1 mouse cellular context compared by ENCODE assay signal in the genomic region with DNA sequence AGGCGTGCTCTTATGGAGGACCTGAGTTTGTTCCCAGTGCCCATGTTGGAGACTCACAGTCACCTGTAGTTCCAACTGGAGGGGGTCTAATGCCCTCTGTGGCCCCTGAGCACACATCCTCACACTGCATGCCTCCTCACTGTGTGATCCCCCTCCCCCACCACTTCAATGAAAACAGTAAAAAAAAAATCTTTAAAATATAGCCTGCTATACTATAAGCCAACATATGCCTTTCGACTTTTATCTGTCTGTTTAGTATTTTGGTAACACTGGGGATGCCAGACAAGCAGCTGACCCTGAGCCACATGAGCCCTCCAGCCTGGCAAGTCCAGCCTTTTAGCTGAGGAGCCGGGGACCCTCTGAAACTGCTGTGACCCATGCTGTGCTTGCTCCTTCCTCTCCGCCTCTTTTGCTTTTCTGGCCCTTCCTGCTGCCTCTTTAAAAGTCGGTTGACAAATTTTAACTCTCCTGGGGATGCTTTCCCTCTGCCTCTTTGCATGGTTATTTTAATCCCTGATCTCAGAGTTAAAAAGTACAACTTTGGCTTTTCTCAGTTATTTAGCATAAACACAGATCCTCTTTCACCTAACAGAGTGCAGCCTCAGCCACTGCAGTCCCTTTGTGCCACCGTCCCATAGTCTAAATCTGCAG.
TF ChIP-seq lines count a peak whose summit lies in the region.

No protein-coding gene starts in this region.

TF ChIP-seq in CH12.LX, 34 proteins besides CTCF, POLR2A, EP300 and RAD21 (continued from another document):
- TF ChIP-seq TBP (conservative IDR thresholded peaks at IDR 0.05; ENCODE audit: low read depth, low read length) (peak; percentile 87; the same call in 1 of the 2 replicates), USF1 (IDR thresholded peaks at IDR 0.05; ENCODE audit: low read depth, low read length) (no peak), ZKSCAN1 (IDR thresholded peaks at IDR 0.05; ENCODE audit: borderline replicate concordance, low read depth, low read length) (no peak), KAT2A (IDR thresholded peaks at IDR 0.05; ENCODE audit: insufficient replicate concordance, low read length) (no peak), JUN (IDR thresholded peaks at IDR 0.05; ENCODE audit: insufficient read depth, low read depth, low read length) (peak; percentile 92), NELFE (IDR thresholded peaks at IDR 0.05; ENCODE audit: low read depth, low read length) (0 out of 2 replicates have a peak, but pooled peaks have one; percentile 3), ZMIZ1 (IDR thresholded peaks at IDR 0.05; ENCODE audit: low read depth, low read length) (no peak; the same call in 1 of the 2 replicates)
